9 mouse cellular contexts compared by ENCODE assay signal in the genomic region with DNA sequence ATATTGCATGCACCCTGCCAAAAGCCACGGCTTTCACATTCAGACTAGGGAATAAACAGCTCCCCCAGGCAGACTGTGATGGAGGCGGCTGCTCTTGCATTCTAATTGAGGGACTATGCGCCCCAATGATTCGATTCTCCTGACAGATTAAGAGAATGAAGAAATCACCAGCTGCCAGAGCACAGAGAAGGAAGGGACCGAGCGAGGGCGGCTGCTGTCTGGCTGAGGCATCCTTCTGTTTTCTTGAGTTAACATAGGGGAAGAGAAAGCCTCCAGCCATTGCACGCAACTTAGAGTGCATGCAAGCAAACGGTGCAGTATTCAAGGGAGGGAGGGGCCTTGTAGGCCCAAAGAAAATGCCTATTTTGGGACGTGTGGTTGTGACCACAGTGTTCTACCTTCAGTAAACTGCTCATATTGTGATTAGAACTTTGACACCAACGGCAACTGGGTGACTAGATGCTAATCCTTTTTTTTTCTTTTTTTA.
DNase-seq lines count a peak whose midpoint lies in the region; ATAC-seq and TF ChIP-seq lines count a peak whose summit lies in the region.
"Had no signal": no experiment of that assay in that cellular context is flagged by ENCODE, and none has a peak within 500 bp of the region (broad histone marks: within the 10 kb centered on the region; RNA-seq: fewer than 3 reads in every experiment).

No protein-coding gene starts in this region.

- H3K27me3 ChIP-seq in forebrain, postnatal 0 days (ENCODE audit: insufficient read depth, low read length): no peaks in the 10 kb centered on the region
- H3K27me3 ChIP-seq in cerebellum, adult 2 months (ENCODE audit: control insufficient read depth, insufficient read depth, low read length): no peaks in the 10 kb centered on the region

- no peak overlapping the region for H3K4me3 ChIP-seq in lung, adult 2 months (replicated peaks; ENCODE audit: extremely low read depth, low read depth, low read length)
- H3K4me3 ChIP-seq in forebrain, postnatal 0 days (ENCODE audit: low read depth, low read length): no peak overlapping the region
- no peak overlapping the region for H3K4me3 ChIP-seq in cerebellum, adult 2 months (replicated peaks; ENCODE audit: insufficient read depth, low read depth, low read length)
- H3K4me3 ChIP-seq: limb, embryonic 13.5 days had no signal

- DNase-seq in lung, postnatal 4 days: peak; percentile 23 to 27
- DNase-seq in lung, adult 2 months: no peak
- DNase-seq in forebrain, postnatal 0 days: peak; percentile 28
- peak; percentile 11 to 14 for DNase-seq in layer of hippocampus, postnatal 25 days (ENCODE audit: extremely low spot score in 1 of 2, low spot score in 1 of 2)
- DNase-seq in retina, embryonic 14.5 days (ENCODE audit: low spot score): peak; percentile 4
- DNase-seq in ovary, postnatal 14 days (ENCODE audit: low spot score): no peak
- DNase-seq in cerebellum, adult 9-11 months: no peak
- no peak for DNase-seq in cerebellum, adult 2 months

- H3K4me1 ChIP-seq in lung, adult 2 months (ENCODE audit: control insufficient read depth, insufficient read depth, low read length): peaks cover 12% of the 10 kb centered on the region
- H3K4me1 ChIP-seq in forebrain, postnatal 0 days (ENCODE audit: insufficient read depth): no peaks in the 10 kb centered on the region
- H3K4me1 ChIP-seq in cerebellum, adult 2 months (ENCODE audit: control insufficient read depth, insufficient read depth, low read length): no peaks in the 10 kb centered on the region

- H3K9ac ChIP-seq in forebrain, postnatal 0 days: no peak overlapping the region
- H3K9ac ChIP-seq: limb, embryonic 13.5 days had no signal

- H3K27ac ChIP-seq in forebrain, postnatal 0 days (ENCODE audit: low read depth, low read length): no peak overlapping the region; the same call in 1 of the 2 replicates
- no peak overlapping the region for H3K27ac ChIP-seq in cerebellum, adult 2 months (ENCODE audit: insufficient read depth, low read length)
- H3K27ac ChIP-seq: limb, embryonic 13.5 days had no signal

- no peak for TF ChIP-seq POLR2A in lung, adult 2 months (IDR thresholded peaks at IDR 0.05; ENCODE audit: borderline replicate concordance, extremely low read depth, low read depth, low read length)
- TF ChIP-seq POLR2A in cerebellum, adult 2 months (IDR thresholded peaks at IDR 0.05; ENCODE audit: borderline replicate concordance, insufficient read depth, low read length): no peak

- H3K36me3 ChIP-seq in forebrain, postnatal 0 days (ENCODE audit: insufficient read depth): no peaks in the 10 kb centered on the region
- H3K36me3 ChIP-seq: limb, embryonic 13.5 days had no signal

- no peak overlapping the region for H3K4me2 ChIP-seq in forebrain, postnatal 0 days (ENCODE audit: low read depth)
- H3K4me2 ChIP-seq: limb, embryonic 13.5 days had no signal

- TF ChIP-seq CTCF in lung, adult 2 months (IDR thresholded peaks at IDR 0.05; ENCODE audit: insufficient read depth, low read length): no peak
- no peak for TF ChIP-seq CTCF in forebrain, postnatal 0 days (IDR thresholded peaks at IDR 0.05; ENCODE audit: low read depth)
- TF ChIP-seq CTCF in cerebellum, adult 2 months (IDR thresholded peaks at IDR 0.05; ENCODE audit: borderline replicate concordance, insufficient read depth, low read depth, low read length): no peak

- H3K9me3 ChIP-seq in forebrain, postnatal 0 days (ENCODE audit: low read length): no peaks in the 10 kb centered on the region
- H3K9me3 ChIP-seq: limb, embryonic 13.5 days had no signal

- WGBS in lung, adult 2 months: 65% methylated on average over 11 of the region's 11 CpGs
- WGBS in forebrain, postnatal 0 days: 50% methylated on average over 11 of the region's 11 CpGs
- 28% methylated on average over 11 of the region's 11 CpGs for WGBS in cerebellum, adult 2 months

- ATAC-seq in forebrain, postnatal 0 days: peak; percentile 55; the same call in 1 of the 2 replicates

Comparison
In these comparisons a context has a peak if more than half of its experiments do, and no peak if none do; other contexts are left out.
1. DNase-seq: peak in lung, postnatal 4 days (2 of 2), forebrain, postnatal 0 days (single experiment), layer of hippocampus, postnatal 25 days (2 of 2) and retina, embryonic 14.5 days (single experiment); none in lung, adult 2 months (single experiment), ovary, postnatal 14 days (single experiment), cerebellum, adult 9-11 months (single experiment) and cerebellum, adult 2 months (0 of 2).